Mouse (Mus musculus): Measurements from ENCODE around the gene Rnf10.

Gene Rnf10

DNA sequence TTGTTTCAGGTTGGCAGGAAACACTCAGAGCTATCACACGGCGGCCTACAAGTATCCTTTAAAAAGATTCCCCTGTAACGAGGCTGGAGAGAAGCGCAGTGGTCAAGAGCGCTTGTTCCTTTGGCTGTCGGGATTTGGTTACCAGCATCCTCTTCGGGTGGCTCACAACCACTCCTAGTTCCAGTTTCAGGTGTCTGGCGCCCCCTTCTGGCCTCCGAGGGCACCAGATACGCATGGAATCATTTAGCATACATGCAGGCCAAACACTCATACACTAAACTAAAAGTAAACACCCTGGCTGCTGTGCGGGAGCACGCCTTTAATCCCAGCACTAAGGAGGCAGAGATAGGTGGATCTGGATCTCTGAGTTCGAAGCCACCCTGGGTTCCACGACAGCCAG is 3.3 kb upstream of the Rnf10 start:
- no peak for DNase-seq (ENCODE audit: low spot score)

DNA sequence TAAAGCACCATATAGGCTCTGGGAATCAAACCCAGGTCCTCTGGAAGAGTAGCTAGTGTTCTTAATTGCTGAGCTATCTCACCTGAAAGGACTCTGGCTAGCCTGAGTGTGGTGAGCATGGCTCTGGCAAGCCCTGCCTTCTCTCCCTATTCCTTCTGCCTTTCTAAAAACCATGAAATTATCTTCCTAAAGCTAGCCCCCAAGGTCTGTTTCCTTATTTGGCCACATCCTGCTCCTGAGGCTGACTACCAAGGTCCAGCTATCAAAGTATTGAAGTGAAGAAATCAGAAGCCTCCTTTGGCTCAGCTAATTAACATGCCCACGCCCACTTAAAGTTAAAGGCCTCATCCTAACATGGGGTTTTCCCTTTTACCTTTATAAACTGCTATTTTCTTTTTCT is 2.1 kb upstream of the Rnf10 start:
- no peak for DNase-seq (ENCODE audit: low spot score)

DNA sequence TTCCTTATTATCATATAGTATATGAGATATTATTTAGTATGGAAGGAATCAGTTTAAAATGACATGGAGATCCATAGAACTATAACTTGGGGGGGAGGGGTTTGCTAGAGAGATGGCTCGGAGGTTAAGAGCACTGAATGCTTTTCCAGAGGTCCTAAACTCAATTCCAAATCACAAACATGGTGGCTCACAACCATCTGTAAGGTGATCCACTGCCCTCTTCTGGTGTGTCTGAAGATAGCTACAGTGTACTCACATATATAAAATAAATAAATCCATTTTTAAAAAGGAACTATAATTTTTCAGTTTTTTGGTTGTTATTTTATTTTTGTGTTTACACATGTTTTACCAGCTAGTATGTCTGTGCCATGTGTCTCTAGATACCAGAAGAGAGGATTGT is 1.7 kb upstream of the Rnf10 start:
- no peak for DNase-seq (ENCODE audit: low spot score)

DNA sequence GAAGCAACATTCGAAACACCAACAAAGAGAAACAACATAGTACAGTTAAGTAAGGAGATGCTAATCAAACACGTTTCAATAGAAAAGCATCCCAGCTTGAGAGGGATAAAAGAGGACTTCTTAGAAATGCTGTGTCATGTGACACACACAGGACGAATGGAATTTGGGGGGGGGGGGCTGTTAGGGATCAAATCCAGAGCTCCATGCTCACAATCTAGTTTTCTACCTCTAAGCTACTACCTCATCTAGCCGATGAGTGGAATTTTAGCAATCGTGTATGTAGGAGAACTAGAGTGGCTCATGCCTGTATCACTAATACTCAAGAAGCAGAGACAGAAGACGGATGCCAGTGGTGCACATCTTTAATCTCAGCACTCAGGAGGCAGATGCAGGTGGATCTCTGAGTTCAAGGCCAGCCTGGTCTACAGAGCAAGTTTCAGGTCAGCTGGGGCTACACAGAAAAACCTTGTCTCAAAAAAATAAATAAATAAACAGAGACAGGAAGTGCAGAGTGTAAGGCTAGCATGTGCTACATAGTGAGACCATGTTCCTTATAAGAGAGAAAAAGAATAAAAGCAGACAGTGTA is 944 bp upstream of the Rnf10 start:
- DNase-seq (ENCODE audit: low spot score), result peak; percentile 33

DNA sequence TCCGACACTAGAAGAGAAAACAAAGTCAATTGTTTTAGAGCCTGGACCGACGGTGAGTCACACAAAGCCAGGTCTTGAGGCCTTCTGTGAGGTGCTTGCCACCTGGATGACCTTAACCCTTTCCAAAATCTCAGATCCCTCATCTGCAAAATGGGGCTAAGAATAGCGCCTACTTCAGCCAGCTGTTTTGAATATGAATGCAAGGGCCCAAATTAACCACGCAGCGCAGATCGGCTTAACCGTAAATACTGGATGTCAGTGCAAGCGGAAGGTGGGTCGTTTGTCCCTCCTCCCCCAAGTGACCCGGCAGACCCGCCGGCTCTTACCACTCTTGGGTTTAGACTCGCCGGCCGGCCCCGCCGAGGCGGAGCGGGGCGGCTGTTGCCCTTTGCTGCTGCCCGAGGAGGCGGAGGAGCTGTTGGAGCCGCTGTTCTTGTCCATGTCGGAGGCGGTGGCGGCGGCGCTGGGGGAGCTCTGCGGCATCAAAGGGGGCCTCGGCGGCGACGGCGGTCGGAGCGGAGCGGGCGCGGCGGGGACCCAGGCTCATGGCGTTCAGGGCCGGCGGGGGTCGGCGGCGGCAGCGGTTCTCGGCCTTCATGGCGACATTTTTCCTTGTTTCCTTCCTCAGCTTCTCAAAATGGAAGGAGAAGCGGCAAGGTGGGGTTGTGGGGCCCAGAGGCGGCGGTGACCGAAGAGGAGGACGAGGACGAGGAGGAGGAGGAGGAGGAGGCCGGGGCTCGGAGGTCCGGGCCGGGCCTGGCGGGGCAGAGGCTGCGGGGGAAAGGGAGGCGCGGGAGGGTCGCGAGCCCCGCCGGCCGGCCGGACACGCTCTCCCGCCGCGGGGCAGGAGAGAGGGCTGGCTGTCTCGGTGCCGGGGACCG is 527 bp downstream of the Rnf10 start:
- DNase-seq (ENCODE audit: low spot score), result peak; percentile 52

DNA sequence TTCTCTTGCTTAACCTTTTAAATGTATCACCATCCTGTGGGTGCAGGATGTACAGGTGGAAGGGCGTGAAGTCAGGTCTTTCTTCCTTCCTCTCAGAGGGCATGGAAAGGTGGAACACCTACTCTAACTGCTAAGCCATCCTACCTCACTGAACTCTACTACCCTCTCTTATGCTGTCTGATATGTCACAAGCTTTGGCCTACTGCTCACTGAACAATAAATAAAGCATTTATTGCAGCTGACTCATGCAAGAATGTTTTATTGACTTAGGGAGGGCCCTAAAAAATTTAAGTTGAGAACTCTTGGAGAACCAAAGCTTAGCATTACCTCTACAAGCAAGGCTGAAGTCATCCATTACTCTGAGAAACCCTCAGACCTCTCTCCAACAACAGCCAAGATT is 2.7 kb downstream of the Rnf10 start:
- DNase-seq (ENCODE audit: low spot score), result no peak

DNA sequence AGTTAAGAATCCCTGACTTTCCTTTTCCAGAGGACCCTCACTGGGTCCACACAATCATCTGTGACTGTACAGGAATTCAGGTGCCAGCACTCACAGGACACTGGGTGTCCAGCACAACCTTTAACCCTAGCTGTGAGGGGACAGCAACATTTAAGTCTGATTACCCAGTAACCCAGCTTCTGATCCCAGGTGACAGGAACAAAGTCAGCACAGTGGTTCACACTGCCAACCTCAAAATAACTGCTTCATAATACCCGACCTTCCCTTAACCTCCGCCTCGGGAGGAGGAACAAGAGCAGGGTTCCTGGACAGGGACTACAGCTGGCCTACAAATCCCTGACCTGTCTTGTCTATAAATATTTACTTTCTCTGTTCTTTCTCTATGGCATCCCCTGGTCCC is 4.4 kb downstream of the Rnf10 start:
- no peak for DNase-seq (ENCODE audit: low spot score)

DNA sequence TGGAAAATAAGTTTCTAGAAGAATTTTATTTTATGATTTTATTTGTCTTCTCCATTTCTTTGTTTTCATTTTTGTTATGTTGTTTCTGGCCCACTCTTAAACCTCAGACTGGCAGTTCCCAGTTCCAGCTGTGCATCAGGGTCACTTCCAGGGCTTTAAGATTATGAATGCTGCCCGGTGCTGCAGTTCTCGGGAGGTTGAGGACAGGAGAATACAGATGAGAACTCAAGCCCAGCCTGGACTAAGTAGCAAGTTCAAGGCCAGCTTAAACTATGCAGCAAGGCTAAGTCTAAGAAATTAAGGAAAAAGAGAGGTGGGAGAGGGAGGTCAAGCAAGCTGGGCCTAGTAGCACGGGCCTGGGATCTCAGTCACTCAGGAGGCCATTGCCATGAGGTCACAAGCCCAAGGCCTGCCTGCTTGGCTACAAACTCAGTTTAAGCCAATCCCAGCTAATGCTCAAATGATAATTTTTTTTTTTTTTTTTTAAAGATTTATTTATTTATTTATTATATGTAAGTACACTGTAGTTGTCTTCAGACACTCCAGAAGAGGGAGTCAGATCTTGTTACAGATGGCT is 5.1 kb downstream of the Rnf10 start:
- no peak for DNase-seq (ENCODE audit: low spot score)

DNA sequence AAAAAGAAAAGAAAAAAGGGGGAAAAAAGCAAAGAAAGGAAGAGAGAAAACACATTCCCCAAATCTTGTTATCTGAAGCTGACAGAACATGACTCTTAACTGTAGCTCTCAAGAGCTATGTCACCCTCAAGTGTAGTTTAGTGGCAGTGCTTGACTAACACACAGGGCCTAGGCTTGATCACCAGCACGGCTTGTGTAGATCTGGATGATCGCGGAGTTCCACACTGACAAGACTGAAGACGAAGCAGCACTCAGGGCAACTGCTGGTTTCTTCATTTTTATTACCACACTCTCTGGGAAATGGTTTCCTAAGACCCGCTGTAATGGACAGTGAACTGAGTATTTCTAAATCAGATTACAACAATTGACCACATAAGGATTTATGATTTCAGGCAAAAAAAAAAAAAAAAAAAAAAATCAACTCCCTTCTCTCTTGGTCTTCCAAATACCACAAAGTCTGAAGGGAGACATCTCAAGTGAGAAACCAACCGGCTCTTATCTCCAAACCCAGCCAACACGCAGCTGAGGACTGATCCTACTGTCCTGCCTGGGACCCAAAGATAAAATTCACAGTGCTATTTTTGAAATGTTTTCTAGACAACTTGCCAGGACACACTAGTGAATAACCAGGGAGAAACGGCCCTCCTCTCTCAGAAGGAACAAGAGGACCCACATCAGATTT is 5.8 kb downstream of the Rnf10 start:
- DNase-seq (ENCODE audit: low spot score), result no peak

DNA sequence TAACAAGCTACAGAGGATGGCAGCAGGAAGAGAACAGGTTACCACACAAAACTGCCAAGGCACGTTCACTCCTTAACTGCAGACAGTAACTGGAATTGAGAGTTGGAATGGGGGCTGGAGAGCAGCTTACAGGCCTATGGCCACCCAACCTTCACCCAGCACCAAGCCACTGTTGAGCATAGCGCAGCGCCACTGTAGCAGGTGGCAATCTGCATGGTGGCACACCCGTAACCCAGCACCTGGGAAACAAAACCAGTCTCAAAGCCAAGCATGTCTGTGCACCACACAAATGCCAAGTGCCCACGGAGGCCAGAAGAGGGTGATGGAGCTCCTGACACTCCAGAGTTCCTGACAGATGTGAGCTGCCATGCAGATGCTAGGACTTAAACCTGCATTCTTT is 6.4 kb downstream of the Rnf10 start:
- no peak for DNase-seq (ENCODE audit: low spot score)

DNA sequence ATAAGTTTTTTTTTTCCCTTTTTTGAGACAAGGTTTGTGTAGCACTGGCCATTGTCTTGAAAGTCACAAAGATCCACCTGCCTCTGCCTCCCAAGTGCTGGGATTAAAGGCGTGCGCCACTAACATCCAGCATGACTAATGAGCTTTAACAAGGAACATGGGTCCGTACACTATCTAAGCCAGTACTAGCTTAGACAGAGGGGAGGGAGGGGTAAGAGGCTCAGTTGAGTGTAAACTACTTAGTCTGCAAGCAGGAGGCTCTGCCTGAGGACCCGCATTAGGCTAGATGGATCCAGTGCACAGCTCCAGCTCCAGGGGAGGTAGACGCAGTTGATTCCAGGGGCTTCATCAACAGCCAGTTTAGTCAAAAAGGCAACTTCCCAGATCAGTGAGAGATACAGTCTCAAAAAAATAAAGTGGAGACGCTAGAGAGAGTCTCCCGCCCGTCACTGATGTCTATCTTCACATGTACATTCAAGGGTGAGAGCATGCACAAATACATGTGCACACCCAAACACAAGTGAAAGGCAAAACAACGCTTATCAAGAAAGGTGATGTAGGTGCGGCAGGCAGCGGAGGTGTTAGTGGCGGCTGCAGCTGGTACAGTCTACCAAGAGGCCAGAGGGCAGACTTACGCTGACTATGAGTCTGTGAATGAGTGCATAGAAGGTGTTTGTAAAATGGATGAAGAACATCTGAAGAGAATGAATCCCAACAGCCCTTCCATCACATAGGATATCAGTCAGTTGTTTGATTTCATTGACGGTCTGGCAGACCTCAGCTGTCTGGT is 10.0 kb downstream of the Rnf10 start:
- DNase-seq (ENCODE audit: low spot score), result no peak

DNA sequence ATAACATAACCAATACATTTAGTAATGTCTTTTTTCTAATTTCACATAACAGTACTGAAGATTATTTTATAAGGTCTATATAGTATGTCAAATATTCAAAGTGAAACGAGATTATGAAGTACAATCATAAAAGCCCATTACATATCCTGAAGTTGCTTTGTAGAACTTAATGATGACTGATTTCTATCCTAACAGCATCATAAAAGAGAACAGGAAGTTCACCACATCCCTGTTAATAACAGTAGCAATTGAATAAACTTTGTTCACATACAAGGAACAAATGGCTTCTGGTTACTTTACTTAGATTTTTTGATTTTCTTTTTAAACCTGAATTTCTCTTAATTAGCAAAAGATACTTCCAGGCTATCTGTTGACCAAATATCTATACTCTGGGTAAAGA is 10.8 kb downstream of the Rnf10 start:
- DNase-seq (ENCODE audit: low spot score), result no peak

DNA sequence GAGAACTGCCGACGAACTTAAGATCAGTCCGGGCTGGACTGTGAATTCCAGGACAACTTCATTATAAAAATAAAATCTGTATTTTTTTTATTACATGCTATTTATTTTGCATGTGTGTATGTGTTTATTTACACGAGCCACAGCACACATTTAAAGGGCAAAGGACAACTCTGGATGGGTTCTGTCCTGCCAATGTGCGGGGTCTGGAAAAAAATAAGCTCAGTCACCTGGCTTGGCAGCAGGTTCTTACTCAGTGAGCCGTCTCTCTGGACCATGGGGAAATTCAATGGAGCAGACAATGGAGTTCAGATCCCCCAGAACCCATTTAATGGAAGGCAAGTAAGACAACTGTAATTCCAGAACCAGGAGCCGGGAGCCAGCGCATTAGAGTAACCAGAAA is 11.6 kb downstream of the Rnf10 start:
- no peak for DNase-seq (ENCODE audit: low spot score)

DNA sequence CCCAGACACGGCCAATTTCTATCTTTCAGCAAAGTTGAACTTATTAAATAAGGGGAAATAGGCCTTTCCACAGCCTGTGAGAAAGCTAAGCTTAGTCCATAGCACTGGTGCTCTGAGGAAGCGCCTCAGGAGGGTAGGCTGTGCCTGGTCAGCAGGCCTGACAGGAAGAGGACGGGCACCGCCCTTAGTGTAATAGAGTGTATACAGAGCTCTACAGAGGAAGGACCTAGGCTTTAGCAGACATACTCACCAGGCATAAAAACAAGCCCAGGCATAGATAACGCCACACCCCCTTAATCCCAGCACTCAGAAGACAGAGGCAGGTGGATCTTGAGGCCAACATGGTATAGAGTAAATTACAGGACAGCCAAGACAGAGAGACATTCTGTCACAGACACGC is 12.3 kb downstream of the Rnf10 start:
- DNase-seq (ENCODE audit: low spot score), result no peak

DNA sequence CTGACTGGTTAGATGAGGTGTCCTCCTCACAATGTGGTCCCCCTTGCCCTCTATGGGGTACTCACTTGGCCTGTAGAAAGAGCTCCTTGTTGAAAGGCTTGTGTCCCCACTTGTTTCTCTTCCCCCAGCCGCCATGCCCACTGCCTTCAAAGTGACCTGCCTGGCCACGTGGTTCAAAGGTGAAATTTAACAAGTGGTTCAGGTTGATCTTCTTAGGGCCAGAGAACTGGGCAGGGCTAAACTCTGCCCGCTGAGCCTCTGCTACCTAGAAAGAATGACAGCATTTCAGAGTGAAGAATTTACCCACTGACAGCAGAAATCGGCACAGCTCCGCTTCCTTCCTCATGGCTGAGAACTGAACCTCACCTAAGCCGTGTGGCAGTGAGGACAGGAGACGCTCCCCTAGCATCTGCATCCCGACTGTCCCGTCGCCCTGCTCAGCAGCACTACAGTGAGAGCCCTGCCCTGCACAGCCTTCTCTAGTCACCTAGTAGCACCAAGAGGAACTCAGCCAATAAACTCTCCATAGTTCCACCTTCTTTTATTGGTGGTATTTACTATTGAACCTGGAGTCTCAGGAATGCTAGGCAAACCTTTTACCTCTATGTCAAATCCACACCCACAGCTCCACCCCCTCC is 15.7 kb downstream of the Rnf10 start:
- DNase-seq (ENCODE audit: low spot score), result no peak

DNA sequence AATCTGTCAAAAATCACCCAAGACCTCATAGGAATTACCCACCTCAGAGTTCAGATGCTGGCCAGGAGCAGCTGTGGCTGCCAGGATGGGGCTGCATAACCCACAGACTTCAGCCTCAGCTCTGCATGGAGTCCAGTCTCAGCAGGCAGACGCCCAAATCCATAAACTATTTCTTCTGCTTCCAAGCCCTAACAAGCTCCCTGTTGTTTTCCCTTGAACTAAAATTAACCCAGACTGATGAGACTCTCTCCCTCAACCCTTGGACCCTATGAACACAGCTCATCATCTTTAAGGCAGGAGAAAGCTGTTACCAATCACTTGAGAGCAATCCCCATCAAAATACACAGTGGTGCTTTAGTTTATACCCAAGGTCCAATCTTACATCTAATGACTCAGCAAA is 17.2 kb downstream of the Rnf10 start:
- no peak for DNase-seq (ENCODE audit: low spot score)

DNA sequence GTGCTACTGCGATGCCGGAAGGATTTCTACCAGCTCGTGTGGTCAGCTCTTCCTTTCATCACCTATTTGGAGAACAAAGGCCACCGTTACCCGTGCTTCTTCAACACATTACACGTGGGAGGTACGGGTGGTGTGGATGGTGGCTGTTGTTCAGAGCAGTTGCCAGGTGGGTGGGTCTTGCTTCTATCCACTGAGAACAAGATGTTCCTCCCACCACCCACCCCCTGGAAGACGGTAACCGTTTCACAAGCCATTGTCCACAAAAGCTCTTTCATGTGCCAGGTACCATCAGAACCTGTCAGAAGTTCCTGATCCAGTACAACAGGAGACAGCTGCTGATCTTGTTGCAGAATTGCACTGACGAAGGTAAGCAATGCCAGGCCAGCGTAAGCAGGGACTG is 32.5 kb downstream of the Rnf10 start:
- DNase-seq (ENCODE audit: low spot score), result no peak

DNA sequence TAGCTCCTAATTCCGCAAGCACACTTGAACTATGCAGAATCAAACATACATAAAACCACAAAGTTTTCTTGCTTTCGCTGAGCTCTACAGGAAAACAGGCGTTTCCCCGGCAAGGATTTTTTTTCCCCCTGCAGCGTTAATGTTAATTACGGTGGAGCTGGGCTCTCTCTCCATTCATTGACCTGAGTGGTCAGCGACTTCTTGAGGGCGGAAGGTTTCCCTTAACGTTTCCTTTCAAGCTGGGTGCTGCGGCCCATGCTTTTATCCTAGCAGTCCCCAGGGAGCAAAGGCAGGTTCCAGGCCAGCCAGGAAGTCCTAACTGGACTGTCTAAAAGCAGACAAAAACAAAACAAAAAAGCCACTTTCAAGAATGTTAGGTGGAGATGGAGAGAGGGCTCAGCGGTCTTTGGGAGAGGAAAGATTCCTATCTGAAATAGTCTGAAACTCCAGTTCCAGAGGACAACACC is 33.9 kb downstream of the Rnf10 start:
- DNase-seq (ENCODE audit: low spot score), result peak; percentile 47

DNA sequence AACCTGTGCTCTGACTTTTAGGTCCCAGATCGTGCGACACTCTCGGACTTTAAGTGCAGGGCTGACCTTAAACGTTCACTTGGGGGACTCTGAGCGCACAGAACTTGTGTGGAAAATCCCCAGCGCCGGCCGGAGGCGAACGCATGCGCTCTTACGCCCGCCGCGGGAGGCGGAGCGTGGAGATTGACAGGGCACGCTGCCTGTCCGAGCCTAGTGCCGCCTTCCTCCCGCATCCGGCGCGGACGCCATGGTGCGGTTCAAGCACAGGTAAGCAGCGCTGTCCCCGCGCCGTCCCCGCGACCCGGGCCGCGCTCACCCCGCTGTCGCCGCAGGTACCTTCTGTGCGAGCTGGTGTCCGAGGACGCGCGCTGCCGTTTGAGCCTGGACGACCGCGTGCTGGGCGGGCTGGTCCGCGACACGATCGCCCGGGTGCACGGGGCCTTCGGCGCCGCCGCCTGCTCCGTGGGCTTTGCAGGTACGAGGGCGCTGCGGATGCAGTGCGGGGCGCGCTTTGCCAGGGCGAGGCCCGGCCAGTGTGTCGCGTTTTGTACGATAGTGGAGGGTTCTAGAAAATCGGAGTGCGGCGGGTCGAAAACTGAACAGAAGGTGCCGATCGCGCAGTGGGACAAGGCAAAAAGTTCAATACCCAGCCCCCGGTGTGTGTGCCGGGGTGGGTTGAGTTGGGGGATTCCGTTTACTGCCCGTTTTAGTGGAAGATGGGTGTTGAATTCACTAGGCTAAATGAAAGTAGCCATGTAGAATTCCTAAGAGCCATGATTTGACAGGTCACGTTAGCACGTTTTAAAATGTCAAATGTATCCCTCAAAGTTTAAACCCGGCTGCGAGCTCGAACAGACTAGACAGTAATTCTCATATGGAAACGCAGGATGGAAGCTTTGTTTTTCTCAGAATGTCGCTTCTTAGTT is 34.6 kb downstream of the Rnf10 start:
- peak; percentile 94 for DNase-seq (ENCODE audit: low spot score)

DNA sequence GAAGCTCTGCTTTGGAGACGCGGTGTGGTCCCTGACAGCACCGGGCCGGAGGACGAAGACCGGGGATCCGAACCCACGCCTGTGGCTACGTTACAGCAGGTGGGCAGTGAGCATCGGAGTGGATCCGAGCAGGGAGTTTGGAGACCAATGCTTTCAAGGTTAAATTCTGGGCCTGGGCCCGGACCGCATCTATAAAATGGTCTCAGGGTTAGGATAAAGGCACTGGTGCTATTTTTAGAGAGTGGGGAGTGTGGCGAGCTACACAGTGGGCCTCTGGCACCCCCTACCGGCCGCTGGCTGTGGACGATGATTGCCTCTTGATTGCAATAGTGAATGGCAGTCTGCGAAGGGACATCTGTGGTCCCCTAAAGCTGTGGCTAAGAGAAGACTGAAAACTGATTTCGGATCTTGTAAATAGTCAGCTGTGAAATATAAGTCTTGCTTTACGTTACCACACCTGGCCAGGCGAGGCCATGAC is 36.9 kb downstream of the Rnf10 start, which contains the start of gene Pop5:
Gene Pop5, plus strand, starts transcription at position 51 of the 478 bp plus-strand sequence.
- peak; percentile 93 for DNase-seq (ENCODE audit: low spot score)

All from MN1 (cell line).